Mouse (Mus musculus) macrophage (primary cell): ENCODE measurements at regions not wholly inside any gene's neighbourhood (a gene's known extent, or its start where the extent isn't known, plus 50 kb on each side); places are given as distances from the start of the nearest gene placed in this dataset.

Source experiments
- H3K27ac ChIP-seq: fragments of 350-480 bp; formaldehyde crosslinking; 2 replicates; pipeline ENCODE4 v1.9.0; 2021
- H3K36me3 ChIP-seq: fragments of 350-480 bp; formaldehyde crosslinking; 2 replicates; pipeline ENCODE4 v1.9.0; 2021; ENCODE audit errors: inconsistent target
- H3K4me3 ChIP-seq: fragments of 350-480 bp; formaldehyde crosslinking; 2 replicates; pipeline ENCODE4 v1.9.0; 2021; ENCODE audit errors: inconsistent target
- H3K79me2 ChIP-seq: fragments of 350-480 bp; formaldehyde crosslinking; 2 replicates; pipeline ENCODE4 v1.9.0; 2021; ENCODE audit errors: inconsistent target
- WGBS: methylation state at CpG from one replicate; pipeline ENCODE4 v1.1.7; 2026; ENCODE audit warnings: inconsistent platforms; ENCODE audit not compliant: missing documents; 5-methylcytosine and 5-hydroxymethylcytosine counted together

DNA sequence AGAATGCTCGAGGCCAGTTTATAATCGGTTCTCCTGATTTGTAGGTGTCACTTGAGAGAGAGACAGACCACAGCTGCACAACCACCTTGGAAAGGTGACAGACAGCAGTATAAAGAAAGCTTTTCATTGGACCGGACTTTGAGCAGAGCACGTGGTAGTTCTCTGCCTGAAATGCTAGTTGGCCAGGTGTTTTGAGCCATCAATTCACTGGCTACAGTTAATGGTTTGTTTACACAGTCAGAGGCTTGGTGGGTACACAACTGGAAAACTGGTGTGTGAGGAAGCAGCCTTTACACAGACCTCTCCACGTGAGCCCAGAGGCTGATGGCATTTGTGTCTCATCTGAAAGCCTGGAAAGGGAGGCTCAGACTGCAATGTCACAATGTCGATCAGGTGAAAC is 130.8 kb upstream of the Fbxo11 start:
- H3K27ac ChIP-seq: no peak overlapping the region
- H3K36me3 ChIP-seq: no peaks in the 10 kb centered on the region
- no peaks in the 10 kb centered on the region for H3K79me2 ChIP-seq
- H3K4me3 ChIP-seq: no peak overlapping the region
- 100% methylated on average over 6 of the region's 6 CpGs for WGBS

DNA sequence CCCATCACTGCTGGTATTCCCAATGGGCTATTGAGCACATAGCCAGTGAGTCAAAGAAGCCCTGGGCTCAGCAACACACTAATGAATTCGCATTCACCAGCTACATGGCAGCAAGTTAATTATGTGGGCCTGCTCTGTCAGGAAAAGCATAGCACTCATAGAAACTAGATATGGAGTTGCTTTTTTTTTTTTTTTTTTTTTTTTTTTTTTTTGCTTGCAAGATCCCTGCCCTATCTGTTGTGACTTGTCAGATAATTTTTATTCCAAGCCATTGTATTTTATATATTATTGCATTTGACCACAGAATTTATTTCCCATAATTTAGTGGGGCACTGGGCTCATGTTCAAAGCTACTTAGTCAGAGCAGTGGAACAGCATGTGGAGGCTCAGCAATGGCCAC is 131.2 kb upstream of the Fbxo11 start:
- no peaks in the 10 kb centered on the region for H3K79me2 ChIP-seq
- H3K4me3 ChIP-seq: no peak overlapping the region
- H3K36me3 ChIP-seq: no peaks in the 10 kb centered on the region
- WGBS: 100% methylated on average over 1 of the region's 1 CpGs
- H3K27ac ChIP-seq: no peak overlapping the region

DNA sequence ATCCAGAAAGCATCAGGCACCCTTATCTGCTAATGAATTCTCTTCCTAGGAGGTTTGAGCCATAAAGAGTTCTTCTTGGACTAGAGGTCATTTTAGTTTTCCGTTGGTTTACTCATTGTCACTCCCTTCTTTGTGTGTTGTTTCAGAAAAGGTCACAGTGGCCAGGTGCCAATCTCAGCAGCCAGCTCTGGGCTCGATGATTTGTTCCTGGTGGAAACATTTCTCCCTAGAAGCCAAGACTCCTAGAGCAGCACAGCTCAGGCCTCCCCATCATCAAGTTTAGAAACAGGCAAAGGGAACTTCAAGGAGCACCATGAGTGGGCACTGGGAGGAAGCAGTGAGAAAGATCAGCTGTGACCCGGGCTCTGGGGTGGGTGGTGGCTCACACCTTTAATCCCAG is 132.3 kb upstream of the Fbxo11 start:
- H3K79me2 ChIP-seq: no peaks in the 10 kb centered on the region
- H3K36me3 ChIP-seq: no peaks in the 10 kb centered on the region
- WGBS: 79% methylated on average over 3 of the region's 3 CpGs
- no peak overlapping the region for H3K27ac ChIP-seq
- no peak overlapping the region for H3K4me3 ChIP-seq

DNA sequence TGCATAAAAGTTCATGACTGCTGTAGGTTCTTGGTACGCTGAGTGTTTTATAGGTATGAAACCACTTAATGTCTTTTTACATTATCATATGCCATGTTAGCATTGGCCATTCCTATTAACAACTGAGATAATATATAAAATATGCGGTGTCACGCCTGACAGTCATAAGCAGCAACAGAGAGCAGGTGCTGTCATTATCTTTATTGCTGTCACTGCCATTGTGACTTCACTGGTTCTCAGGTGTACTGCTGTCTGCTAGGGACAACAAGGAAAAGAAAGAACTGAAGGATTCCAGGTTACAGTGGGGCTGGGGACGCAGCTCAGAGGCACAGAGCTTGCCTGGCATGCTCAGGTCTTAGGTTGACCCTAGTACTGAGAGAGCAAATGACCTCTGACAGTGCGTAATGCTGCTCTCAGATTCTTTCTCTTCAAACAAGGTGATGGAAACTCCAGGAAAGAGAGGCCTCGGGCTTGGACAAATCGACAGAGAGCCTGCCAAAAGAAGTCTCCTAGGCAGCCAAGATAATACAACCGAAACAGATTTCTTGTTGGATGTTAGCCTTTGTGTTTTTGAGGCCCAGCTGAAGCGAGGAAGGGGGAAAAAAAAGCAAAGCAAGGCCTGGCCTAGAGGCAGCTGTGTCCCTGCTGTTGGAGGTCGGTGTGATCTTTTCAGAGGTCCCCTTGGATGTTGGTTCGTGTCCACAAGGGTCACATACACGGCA is 136.3 kb upstream of the Fbxo11 start:
- no peaks in the 10 kb centered on the region for H3K36me3 ChIP-seq
- H3K4me3 ChIP-seq: no peak overlapping the region
- WGBS: 96% methylated on average over 12 of the region's 12 CpGs

DNA sequence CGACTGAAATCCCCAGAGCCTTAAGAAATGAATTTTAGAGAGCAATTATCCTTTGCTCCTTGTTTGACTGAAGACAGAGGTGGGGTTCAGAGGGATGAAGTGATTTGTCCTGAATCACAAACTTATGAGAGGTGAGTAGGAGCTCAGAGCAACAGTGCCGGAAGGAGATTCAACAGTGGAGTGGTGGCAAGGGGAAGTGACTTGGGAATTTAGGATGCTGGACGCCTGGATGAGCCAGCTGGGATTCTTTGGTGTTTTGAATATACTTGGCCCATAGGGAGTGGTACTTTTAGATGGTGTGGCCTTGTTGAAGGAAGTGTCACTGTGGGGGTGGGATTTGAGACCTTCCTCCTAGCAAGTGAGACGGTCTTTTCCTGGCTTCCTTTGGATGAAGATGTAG is 137.1 kb upstream of the Fbxo11 start:
- Histone ChIP-seq H3K27ac (no peak overlapping the region), H3K36me3 (no peaks in the 10 kb centered on the region), H3K79me2 (no peaks in the 10 kb centered on the region), H3K4me3 (no peak overlapping the region)
- WGBS: 97% methylated on average over 4 of the region's 4 CpGs

More for the DNA sequence above, 136.3 kb upstream of the Fbxo11 start:
- Histone ChIP-seq H3K27ac (no peak overlapping the region), H3K79me2 (no peaks in the 10 kb centered on the region)

DNA sequence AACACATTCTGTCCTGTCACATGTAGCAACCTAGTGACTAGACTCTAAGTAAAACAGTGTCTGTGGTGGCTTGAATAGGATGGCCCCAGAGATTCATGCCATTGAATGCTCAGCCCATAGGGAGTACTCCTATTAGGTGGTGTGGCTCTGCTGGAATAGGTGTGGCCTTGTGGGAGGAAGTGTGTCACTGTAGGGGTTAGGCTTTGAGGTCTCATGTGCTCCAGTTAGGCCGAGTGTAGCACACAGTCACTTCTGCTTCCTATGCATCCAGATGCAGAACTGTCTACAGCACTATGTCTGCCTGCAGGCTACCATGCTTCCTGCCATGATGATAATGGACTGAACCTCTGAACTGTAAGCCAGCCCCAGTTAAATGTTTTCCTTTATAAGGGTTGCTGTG is 144.5 kb upstream of the Fbxo11 start:
- 13% methylated on average over 1 of the region's 1 CpGs for WGBS
- H3K36me3 ChIP-seq: no peaks in the 10 kb centered on the region

DNA sequence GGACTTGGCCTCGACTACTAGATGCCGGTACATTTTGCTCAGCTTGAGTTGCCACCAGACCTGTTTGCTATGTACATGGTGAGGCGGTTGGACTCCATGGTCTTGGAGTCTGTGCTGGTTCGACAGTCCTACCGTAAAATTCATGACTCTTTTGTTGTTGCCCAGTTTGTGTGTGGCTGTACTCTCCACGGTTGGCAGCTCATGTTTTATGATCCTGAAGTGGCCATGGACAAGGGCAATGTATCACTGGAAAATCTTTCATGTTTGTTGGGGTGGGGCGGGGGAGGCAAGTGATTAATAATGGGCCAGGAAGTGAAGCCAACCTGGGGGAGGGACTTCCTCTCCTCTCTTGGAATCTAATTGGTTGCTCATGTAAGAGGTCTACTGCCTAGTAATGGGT is 147.0 kb upstream of the Fbxo11 start:
- no peaks in the 10 kb centered on the region for H3K79me2 ChIP-seq
- WGBS: 98% methylated on average over 7 of the region's 7 CpGs
- H3K4me3 ChIP-seq: no peak overlapping the region
- H3K36me3 ChIP-seq: no peaks in the 10 kb centered on the region
- no peak overlapping the region for H3K27ac ChIP-seq

More for the DNA sequence above, 144.5 kb upstream of the Fbxo11 start:
- Histone ChIP-seq H3K79me2 (no peaks in the 10 kb centered on the region), H3K27ac (no peak overlapping the region), H3K4me3 (no peak overlapping the region)

DNA sequence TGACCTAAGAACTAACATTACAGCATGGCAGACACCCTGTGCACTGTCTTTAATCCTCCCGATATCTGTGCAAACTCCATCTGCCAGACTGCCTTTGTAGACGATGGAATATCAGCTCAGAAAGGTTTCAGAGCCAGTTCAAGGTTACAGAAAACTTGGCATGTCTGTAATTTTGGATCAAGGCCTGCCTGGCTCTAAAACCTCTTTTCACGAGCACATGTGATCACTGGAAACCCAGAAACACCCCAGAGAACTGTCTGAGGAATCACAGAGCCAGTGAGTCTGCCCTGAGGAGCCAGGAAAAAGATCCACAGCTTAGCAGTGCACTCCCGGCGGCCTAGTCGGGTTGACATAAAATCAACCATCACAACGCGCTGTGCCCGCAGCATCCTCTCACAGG is 149.7 kb upstream of the Fbxo11 start:
- Histone ChIP-seq H3K4me3 (no peak overlapping the region), H3K36me3 (no peaks in the 10 kb centered on the region), H3K27ac (no peak overlapping the region), H3K79me2 (no peaks in the 10 kb centered on the region)
- 94% methylated on average over 9 of the region's 9 CpGs for WGBS

DNA sequence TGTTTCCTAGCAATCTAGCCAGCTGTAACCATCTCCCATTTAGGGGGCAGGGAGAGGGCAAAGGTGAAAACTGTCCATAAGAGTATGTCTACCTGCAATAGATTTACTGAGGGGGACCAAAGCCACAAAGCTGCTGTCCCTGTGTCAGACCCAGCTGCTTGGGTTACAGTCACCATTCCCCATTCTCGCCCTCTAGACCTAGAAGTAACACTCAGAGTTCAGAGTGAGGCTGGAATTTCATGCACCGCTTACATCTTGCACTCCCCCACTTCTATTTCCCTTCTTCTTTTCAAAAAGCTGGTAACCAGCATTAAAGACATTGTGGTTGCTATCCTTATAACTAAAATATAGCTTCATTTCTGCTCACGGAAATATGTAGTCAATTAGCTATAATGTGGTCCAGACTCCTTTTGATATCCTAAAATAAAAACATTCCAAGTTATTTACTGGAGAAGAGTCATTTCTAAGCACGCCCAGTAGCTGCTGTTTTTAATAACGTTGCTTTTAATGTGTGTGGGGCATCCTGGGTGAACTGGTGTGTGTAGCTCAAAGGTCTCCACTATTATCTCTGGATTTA is 157.4 kb upstream of the Fbxo11 start:
- 93% methylated on average over 5 of the region's 5 CpGs for WGBS
- H3K36me3 ChIP-seq: no peaks in the 10 kb centered on the region

DNA sequence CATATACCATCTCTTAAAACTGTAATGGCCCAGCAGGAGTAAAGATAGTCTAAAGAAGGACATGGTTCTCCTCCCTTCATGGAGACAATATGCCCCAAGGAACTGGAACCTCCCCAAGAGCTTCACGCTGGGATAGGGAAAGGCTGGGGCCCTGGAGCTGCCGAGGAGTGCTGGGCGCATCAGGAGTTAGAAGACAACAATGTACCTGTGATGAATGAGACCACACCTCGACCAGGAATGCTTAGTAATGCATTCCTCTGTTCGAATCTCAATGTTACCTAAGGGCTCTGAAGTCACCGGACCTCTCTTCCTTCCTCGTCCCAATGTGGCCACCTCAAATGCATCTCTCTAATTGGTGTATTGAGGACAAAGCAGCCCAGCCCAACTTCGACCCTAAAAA is 175.4 kb upstream of the Fbxo11 start:
- no peaks in the 10 kb centered on the region for H3K36me3 ChIP-seq
- H3K27ac ChIP-seq: no peak overlapping the region
- H3K79me2 ChIP-seq: no peaks in the 10 kb centered on the region
- H3K4me3 ChIP-seq: no peak overlapping the region
- 80% methylated on average over 8 of the region's 8 CpGs for WGBS

More for the DNA sequence above, 157.4 kb upstream of the Fbxo11 start:
- no peak overlapping the region for H3K27ac ChIP-seq
- H3K4me3 ChIP-seq: no peak overlapping the region
- no peaks in the 10 kb centered on the region for H3K79me2 ChIP-seq

DNA sequence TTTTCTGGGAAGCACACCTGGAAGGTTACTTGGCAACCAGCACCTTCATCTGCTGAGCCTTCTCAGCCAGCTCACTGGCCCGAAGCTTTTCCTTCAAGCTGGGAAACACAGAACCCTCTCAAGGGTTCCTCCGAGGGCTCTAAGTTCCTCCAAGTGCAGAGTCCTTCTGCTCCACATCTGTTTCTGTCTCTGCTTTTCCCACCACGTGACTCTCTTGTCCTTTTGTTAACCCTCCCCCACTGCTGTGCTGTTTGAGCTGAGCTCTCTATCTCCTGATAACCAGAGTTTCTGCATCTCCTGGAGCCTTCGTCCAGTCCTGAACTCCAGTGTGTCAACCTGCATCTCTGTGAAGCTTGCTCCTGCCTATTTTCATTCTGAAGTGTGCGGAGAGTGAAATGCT is 183.5 kb upstream of the Fbxo11 start:
- WGBS: 87% methylated on average over 5 of the region's 5 CpGs
- no peak overlapping the region for H3K4me3 ChIP-seq
- no peaks in the 10 kb centered on the region for H3K79me2 ChIP-seq
- H3K27ac ChIP-seq: no peak overlapping the region
- H3K36me3 ChIP-seq: no peaks in the 10 kb centered on the region

DNA sequence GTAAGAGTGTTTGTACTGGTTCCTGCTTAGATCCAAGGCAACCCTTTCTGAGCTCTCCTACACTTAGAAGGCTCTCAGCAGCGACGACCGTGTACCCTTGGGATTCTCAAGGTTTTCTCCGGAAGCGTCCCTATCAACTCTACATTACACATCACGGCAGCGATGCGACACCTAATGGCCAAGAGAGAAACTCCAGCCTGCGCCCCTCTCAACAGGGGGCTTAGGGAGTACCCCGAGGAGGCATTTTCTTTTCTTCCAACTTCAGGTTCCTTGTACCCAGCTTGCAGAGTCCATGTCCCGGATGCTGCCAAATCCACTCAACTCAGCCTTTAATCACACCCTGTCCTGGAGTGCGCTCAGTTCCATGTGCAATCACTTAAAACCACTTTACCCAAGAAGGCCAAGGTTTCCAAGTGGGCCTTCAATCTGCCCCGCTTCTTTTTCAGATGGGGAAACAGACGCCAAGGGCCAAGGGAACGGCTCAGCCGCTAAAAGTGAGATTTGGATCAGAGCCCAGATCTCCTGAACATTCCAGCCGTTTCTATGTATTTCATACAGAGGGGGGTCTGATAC is 186.9 kb upstream of the Fbxo11 start:
- H3K4me3 ChIP-seq: no peak overlapping the region
- WGBS: 18% methylated on average over 15 of the region's 17 CpGs
- no peaks in the 10 kb centered on the region for H3K79me2 ChIP-seq
- no peak overlapping the region for H3K27ac ChIP-seq
- H3K36me3 ChIP-seq: no peaks in the 10 kb centered on the region

DNA sequence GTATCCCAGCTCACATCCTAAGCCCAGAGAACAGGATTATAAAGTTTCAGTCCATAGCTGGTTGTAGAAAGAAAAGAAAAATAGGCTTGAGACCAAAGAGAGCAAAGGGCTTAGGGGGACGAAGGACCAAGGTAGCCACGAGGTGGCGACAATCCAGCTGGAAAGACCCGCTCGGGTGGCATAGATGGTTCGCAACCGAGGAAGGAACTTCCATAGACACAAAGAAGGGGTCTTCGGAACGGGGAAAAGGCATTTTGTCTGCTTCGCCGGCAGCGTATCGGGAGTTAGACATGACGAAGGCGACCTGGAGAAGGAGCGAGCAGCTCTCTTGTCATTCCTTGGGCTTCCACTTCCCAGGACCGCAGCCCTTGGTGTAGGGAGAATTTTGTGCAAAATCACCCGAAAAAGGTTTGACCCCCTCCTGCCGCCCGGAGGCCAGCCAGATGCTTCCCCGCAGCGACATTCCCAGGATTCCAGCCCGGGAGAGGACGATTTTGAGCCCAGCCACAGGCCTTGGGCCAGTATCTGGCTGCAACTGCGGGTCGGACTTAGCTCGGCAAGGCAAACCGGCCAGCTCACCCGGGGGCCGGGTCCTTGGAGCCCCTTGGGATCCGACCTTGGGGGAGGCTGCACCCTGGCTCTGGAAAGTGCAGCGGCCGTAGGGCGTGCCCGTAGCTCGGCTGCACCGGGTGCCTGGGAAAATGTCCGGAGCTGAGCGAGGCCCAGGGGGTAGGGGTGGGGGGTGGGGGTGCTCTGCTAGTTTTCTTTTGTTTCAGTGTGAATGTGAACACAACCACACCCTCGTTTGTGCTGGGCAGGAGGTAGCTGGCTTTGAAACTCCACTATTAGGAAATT is 184.5 kb upstream of the Foxn2 start:
- Histone ChIP-seq H3K36me3 (no peaks in the 10 kb centered on the region), H3K4me3 (peak overlapping the region; percentile 63), H3K27ac (peak overlapping the region; percentile 54), H3K79me2 (no peaks in the 10 kb centered on the region)
- WGBS: 2% methylated on average over 40 of the region's 40 CpGs

DNA sequence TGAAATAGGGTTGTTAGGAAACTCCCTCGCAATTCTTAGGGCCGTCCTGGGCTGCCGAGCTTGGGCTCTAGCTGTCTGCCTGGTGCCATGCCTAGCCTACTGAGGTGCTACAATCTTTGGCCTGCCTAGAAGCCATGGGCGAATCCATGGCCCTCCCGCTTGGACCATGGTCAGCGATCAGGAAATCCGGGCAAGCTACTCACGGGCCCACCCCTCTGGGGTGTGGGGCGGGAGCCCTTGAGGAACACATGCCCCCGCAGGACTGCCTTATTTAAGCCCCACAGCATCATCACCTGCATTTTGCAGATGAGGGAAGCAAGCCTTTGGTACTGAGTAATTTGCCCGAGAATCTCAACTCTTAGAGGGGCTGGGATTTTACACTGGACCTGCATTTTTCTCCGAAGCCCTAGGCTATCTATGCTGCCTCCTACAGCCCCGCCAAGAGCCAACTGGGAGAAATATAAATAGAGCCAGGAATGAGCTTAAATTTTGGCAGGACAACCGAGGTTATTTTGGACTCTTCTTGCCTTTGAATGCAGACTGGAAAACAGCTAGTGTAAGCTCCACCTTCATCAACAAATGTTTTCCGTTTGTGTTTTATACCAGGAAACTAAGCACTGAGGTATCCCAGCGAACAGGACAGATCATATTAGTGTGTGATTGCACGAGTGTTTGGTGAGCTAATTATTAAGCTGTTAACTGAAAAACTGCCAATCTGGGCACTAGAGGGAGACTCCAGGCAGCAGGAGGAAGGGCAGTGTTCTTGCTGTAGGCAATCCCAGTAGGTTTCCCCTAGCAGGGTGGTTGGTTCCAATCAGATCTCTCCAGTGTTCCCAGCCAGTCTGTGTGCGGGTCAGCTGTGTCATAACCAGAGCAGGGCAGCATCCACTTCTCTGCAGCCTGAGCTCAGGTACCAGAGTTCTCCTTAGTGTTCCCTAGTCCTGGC is 183.6 kb upstream of the Foxn2 start:
- no peaks in the 10 kb centered on the region for H3K36me3 ChIP-seq
- peak overlapping the region; percentile 63 for H3K4me3 ChIP-seq
- no peaks in the 10 kb centered on the region for H3K79me2 ChIP-seq
- H3K27ac ChIP-seq: peak overlapping the region; percentile 54
- WGBS: 12% methylated on average over 18 of the region's 18 CpGs
